Mouse (Mus musculus) ES-E14 (cell line): ENCODE measurements at regions not wholly inside any gene's neighbourhood (a gene's known extent, or its start where the extent isn't known, plus 50 kb on each side); places are given as distances from the start of the nearest gene placed in this dataset.

Experiments used
- CHD2 ChIP-seq: IDR thresholded peaks from 2 replicates; pipeline ENCODE4 v1.6.1; 2014; ENCODE audit warnings: mild to moderate bottlenecking, low read depth, low read length, inconsistent platforms
- HCFC1 ChIP-seq: IDR thresholded peaks from 2 replicates; pipeline ENCODE4 v1.6.1; 2012; ENCODE audit warnings: low read length, inconsistent platforms, borderline replicate concordance; ENCODE audit not compliant: insufficient read depth
- MAFK ChIP-seq: IDR thresholded peaks from 2 replicates; pipeline ENCODE4 v1.6.1; 2014; ENCODE audit warnings: mild to moderate bottlenecking, low read depth, low read length, inconsistent platforms; ENCODE audit not compliant: insufficient read depth
- ZC3H11A ChIP-seq: IDR thresholded peaks from 2 replicates; pipeline ENCODE4 v1.6.1; 2012; ENCODE audit warnings: low read depth, mild to moderate bottlenecking, inconsistent platforms, low read length, borderline replicate concordance
- ZNF384 ChIP-seq: IDR thresholded peaks from 2 replicates; pipeline ENCODE4 v1.6.1; 2012; ENCODE audit warnings: low read depth, low read length, inconsistent platforms

DNA sequence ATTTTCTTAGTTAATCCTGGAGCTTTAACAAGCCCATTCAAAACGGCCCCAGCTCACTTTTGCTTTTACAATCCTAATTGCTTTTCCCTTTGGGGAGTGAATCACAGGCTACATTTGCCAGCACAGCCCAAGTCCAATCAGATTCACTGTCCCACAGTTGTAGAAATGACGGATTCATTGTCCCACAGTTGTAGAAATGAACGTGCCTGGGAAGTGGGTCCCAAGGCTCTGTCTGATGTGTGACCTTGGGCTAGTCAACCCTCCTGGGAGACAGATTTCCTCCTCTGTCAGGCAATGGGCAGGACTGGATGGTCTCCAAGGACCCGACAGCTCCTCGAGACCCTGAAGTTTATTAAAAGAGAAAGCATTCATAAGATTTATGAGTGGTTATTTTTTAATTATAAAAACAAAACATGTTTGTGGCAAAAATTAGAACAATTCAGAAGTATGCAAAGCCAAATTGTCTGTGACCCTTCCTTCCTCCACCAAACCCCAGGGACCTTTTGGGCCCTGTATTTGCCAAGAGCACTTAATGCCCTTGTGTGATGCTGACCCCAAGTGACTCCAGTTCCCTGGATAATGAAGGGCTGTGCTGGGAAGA lies 93.1 kb downstream of the Fam43a start:
- no peak for TF ChIP-seq CHD2
- TF ChIP-seq ZC3H11A = no peak
- no peak for TF ChIP-seq ZNF384
- TF ChIP-seq HCFC1 = no peak
- TF ChIP-seq MAFK = no peak
